Mouse (Mus musculus): Measurements from ENCODE around the gene Lcat.

The Lcat gene

GRCm38 (mm10) chr8:105889756-105890465, 53.3 kb downstream of the Lcat start:
- DNase-seq (ENCODE audit: low read depth in 2 of 2, low spot score in 2 of 2) = no peak

All from CD8-positive naive resting alpha-beta T cell, adult 2 months (primary cell).